In the genomic region with DNA sequence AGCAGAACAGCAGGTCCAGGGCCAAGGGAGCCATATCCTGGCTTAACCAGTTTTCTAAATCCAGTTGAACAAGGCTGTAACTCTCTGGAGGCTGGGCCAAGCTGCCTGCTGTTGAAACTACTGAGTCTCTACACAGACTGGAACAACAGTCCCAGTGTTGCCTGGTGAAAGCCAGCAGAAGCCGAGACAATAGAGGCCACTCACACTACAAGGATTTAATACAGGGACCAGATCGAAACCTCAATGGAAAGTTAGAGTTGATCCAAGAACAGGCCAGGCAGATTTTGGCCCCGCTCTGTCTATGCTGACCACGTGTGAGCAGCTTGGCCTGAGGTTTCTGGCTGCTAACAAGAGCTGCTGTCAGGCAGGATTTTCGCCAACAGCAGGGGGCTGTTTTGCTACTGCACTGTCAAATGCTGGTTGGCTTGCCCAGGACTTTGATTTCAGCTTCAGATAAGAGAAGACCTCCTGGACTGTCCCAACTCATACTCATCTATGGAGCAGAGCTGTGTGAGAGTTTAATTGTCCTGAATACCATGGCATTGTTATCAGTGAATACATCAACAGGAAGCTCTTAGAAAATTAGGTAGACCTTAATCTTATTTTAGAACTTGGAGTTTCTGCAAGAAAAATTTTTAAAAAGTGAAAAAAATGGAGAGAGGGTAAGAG, we compare ENCODE assay signal across 8 mouse cellular contexts.
DNase-seq lines count a peak whose midpoint lies in the region; ATAC-seq lines count a peak whose summit lies in the region.

No protein-coding gene starts in this region.

- H3K27me3 ChIP-seq in hindbrain, embryonic 15.5 days: no peaks in the 10 kb centered on the region
- H3K27me3 ChIP-seq in midbrain, embryonic 13.5 days: peaks cover 3% of the 10 kb centered on the region; the same call in 1 of the 2 replicates

- no peak overlapping the region for H3K27ac ChIP-seq in hindbrain, embryonic 15.5 days (replicated peaks)
- no peak overlapping the region for H3K27ac ChIP-seq in midbrain, embryonic 13.5 days

- 28% methylated on average over 5 of the region's 5 CpGs for WGBS in hindbrain, embryonic 15.5 days
- WGBS in midbrain, embryonic 13.5 days: 13% methylated on average over 5 of the region's 5 CpGs

- peak; percentile 69 for DNase-seq in 3T3-L1 (ENCODE audit: low read depth, low spot score)
- peak; percentile 3 for DNase-seq in cerebellum, adult 8-10 months
- peak; percentile 55 to 62 for DNase-seq in frontal cortex, adult 2 months (ENCODE audit: extremely low spot score in 1 of 2, low spot score in 1 of 2)
- peak; percentile 63 for DNase-seq in left cerebral cortex, adult 11 months (ENCODE audit: low spot score)
- DNase-seq in urinary bladder, postnatal 14 days (ENCODE audit: low spot score): peak; percentile 57
- no peak for DNase-seq in c-Kit-positive CD71-positive TER-119-positive erythroid progenitor cells, embryonic 14.5 days (ENCODE audit: low spot score)

- H3K4me1 ChIP-seq in hindbrain, embryonic 15.5 days (replicated peaks): no peaks in the 10 kb centered on the region
- no peaks in the 10 kb centered on the region; the same call in 1 of the 2 replicates for H3K4me1 ChIP-seq in midbrain, embryonic 13.5 days (replicated peaks)

- H3K9me3 ChIP-seq in hindbrain, embryonic 15.5 days: no peaks in the 10 kb centered on the region
- H3K9me3 ChIP-seq in midbrain, embryonic 13.5 days: no peaks in the 10 kb centered on the region

- no peak overlapping the region for H3K9ac ChIP-seq in hindbrain, embryonic 15.5 days
- H3K9ac ChIP-seq in midbrain, embryonic 13.5 days (replicated peaks): no peak overlapping the region

- H3K36me3 ChIP-seq in hindbrain, embryonic 15.5 days: no peaks in the 10 kb centered on the region
- no peaks in the 10 kb centered on the region for H3K36me3 ChIP-seq in midbrain, embryonic 13.5 days

- ATAC-seq in hindbrain, embryonic 15.5 days (ENCODE audit: low FRiP score, low read depth): peak; percentile 96
- peak; percentile 68 for ATAC-seq in midbrain, embryonic 13.5 days

- no peak overlapping the region for H3K4me2 ChIP-seq in hindbrain, embryonic 15.5 days
- H3K4me2 ChIP-seq in midbrain, embryonic 13.5 days (replicated peaks): no peak overlapping the region

- H3K4me3 ChIP-seq in hindbrain, embryonic 15.5 days: no peak overlapping the region
- no peak overlapping the region for H3K4me3 ChIP-seq in midbrain, embryonic 13.5 days (replicated peaks)
